Mouse (Mus musculus) cerebellum, adult 2 months (tissue): ENCODE data around the gene Whamm.

Source experiments
- CTCF ChIP-seq: fragments of 200-500 bp; IDR thresholded peaks from 2 replicates; pipeline ENCODE4 v1.5.1; 2011; ENCODE audit warnings: low read depth, mild to moderate bottlenecking, control low read depth, low read length, moderate library complexity, borderline replicate concordance; ENCODE audit not compliant: insufficient read depth
- POLR2A ChIP-seq: fragments of 200-500 bp; IDR thresholded peaks from 2 replicates; pipeline ENCODE4 v1.6.1; 2011; ENCODE audit warnings: low read length, control low read depth, borderline replicate concordance; ENCODE audit not compliant: insufficient read depth

GRCm38 (mm10) chr7:81587238-81587637 lies 16.2 kb downstream of the Whamm start:
- TF ChIP-seq CTCF = no peak
- no peak for TF ChIP-seq POLR2A
